Mouse (Mus musculus) thymus, adult 2 months (tissue): ENCODE data around the gene Irs3.

Source experiments
- CTCF ChIP-seq: fragments of 200-500 bp; IDR thresholded peaks from 2 replicates; pipeline ENCODE4 v1.5.1; 2012; ENCODE audit warnings: mild to moderate bottlenecking, control low read depth, low read length, moderate library complexity, borderline replicate concordance; ENCODE audit not compliant: control insufficient read depth, poor library complexity, insufficient read depth; ENCODE audit errors: extremely low read depth
- POLR2A ChIP-seq: fragments of 200-500 bp; IDR thresholded peaks from 2 replicates; pipeline ENCODE4 v1.6.1; 2012; ENCODE audit warnings: mild to moderate bottlenecking, low read length, control low read depth, moderate library complexity; ENCODE audit not compliant: control insufficient read depth, poor library complexity, insufficient read depth; ENCODE audit errors: extremely low read depth

- TF ChIP-seq POLR2A = no peak
- no peak for TF ChIP-seq CTCF
Measured at GRCm38 (mm10) chr5:137607860-137608653, 37.5 kb downstream of the Irs3 start.
